Mouse (Mus musculus) megakaryocyte progenitor cell, adult 5-6 weeks (primary cell): Measurements from ENCODE around the gene Oas1e. TPM values are rescaled to one million over a fixed set of nuclear protein-coding genes. Genes with fewer than 3 reads are reported as not detected.
A peak's percentile ranks its signal among the peaks of the same experiment; 100 is the strongest.
"Not testable (repeated sequence)": the region's sequence is repeated elsewhere in the genome, so short reads cannot be mapped to it uniquely, and the experiment has no call there.

Experiments
- ATAC-seq: replicated peaks from 2 replicates; pipeline ENCODE4 v1.8.0; 2016; ENCODE audit warnings: mild to moderate bottlenecking, moderate TSS enrichment, inconsistent platforms; ENCODE audit not compliant: poor library complexity
- total RNA-seq, 2 experiments: library from RNA; stranded (forward) in 1 of 2; stranded (reverse) in 1 of 2; fragments of 157-497, 149-512 nt in 1 of 2; fragments of 200-1000 nt in 1 of 2; gene quantifications; 2 replicates each; pipeline versions ENCODE4 v1.2.3 to v1.2.4; 2015 to 2017

Oas1e gene
- not detected in 2 replicates for total RNA-seq (2015)
- not detected in 2 replicates for total RNA-seq (2017)

DNA sequence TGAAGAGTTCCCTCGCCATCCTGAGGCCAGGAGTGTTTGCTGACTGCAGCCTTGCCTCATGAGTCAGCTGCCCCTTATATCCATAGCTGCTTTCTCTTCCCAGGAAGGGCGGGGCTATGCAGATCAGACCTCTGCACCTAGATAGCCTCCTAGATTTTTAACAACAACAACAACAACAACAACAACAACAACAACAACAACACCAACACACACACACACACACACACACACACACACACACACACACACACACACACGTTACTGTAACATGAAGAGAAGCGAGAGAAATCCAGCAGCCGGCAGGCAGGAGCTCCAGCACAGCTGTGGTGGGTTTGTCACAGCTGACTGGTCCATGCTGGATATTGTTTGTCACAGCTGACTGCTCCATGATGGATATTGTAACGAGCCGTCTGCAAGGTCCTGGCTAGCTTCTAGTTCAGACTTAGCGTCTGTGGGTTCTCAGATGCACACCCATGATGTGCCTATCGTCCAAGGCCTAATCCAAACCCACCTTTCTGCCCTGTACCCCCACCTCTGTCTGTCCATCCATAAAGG is at the start of gene Oas1e:
TSS of gene Oas1e (minus strand) at position 51 of the 555 bp plus-strand sequence.
- not testable (repeated sequence) for ATAC-seq

DNA sequence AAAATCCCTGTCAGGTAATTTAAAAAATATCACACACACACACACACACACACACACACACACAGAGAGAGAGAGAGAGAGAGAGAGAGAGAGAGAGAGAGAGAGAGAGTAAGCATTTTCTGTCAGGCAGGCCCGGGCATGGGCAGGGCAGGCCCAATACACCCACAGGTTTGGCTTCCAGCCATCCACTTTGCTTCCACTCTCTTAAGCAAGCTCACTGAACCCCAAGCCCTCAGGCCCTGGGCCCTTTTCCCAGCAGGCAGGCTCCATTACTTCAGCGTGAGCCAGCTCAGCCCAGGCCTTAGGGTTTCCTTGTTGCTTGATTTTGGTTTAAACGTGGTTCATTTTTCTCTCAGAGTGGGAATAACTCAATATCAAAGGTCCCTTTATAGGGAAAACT is 49.4 kb upstream of the Oas1e start:
- no peak for ATAC-seq

- ATAC-seq, result peak; percentile 84
These were observed 41.6 kb upstream of the Oas1e start for GRCm38 (mm10) chr5:120836731-120837585.

DNA sequence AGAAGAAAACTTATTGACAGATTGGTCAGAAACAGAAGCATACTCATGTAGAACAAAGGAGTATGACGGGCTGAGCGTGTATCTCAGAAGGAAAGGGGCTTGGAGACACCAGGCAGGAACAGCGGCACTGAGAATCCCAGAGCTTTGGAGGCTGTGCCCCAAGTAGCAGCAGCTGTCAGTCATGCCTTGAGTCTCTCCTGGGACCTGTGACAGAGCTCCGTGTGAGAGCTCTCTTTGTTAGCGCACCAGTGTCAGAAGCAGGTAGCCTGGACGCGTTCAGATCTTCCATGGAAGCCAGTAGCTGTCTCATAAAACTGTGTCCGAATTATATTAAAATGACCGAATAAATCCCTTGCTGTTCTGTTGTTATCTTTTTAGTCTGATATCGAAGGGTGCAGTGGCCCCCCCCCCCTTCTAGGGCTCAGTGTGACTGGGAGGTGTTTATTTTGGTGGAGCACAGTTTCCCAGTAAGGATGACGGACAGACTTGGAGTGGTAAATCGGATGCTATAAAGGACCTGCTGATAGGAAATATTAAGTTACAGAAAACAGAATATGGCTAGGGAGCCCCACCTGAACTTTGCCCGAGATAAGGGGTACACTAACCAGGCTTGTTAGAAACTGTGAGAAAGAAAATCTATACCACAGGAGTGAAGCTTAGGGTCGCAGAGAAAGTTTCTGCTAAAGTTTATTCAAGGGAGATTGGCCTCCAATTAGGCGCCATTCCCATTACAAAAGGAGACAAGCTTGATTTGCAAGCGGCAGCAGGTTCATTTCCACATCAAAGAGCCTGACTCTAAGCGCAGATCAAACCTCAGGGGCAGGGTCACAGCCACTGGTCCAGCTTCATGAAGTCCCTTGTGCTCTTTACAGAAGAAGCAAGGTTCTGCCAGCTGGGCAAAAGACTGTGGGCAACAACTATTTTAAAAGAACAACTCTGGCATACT is 38.3 kb upstream of the Oas1e start:
- no peak for ATAC-seq

- peak; percentile 69 for ATAC-seq
These were observed 35.7 kb upstream of the Oas1e start for GRCm38 (mm10) chr5:120831031-120831430.

GRCm38 (mm10) chr5:120818999-120819398 is 23.7 kb upstream of the Oas1e start:
- ATAC-seq, result no peak

GRCm38 (mm10) chr5:120815949-120816348 is 20.6 kb upstream of the Oas1e start:
- peak; percentile 64 for ATAC-seq

DNA sequence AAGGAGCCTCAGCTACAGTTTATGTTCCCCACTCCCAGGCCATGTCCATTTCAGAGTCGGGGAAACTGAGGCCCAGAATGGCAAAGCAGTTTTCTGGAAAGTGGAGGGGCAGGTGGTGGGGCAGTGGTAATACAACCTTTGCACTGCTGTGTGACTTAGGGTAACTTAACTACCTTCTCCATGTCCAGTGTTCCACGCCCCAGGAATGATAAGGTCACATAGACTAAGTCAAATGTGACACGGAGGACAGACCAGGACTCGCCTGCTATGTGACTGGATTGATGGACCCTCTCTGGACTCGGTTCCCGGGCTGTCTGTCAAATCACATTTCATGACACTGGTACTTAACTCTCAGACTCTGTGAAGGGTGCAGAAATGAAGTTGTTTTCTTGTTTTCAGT is 17.7 kb upstream of the Oas1e start:
- no peak for ATAC-seq

GRCm38 (mm10) chr5:120811951-120812819 is 16.9 kb upstream of the Oas1e start, which contains the start of gene Oas1c:
Oas1c (minus strand) TSS chr5:120812514.
- ATAC-seq, result peak; percentile 91

DNA sequence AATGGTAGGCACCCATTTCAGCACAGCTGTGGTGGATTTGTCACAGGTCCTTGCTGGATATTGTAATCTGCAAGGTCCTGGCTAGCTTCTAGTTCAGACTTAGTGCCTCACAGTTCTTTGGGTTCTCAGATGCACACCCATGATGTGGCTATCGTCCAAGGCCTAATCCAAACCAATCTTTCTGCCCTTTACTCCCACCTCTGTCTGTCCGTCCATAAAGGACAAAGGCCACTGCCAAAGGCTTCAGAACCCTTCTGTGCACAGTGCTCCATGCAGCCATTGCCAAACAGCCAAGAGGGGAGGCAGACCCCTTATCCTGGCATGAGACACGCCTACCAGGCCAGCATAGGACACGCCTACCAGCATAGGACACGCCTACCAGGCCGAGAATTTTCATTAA is 13.8 kb upstream of the Oas1e start:
- no peak for ATAC-seq

- ATAC-seq, result peak; percentile 61
These were observed 11.1 kb upstream of the Oas1e start for GRCm38 (mm10) chr5:120806458-120806857.

GRCm38 (mm10) chr5:120803596-120803995 is 8.3 kb upstream of the Oas1e start:
- ATAC-seq, result no peak

GRCm38 (mm10) chr5:120798943-120799342 is 3.6 kb upstream of the Oas1e start:
- ATAC-seq, result peak; percentile 52

- ATAC-seq, result peak; percentile 55
These were observed 2.8 kb upstream of the Oas1e start for GRCm38 (mm10) chr5:120798147-120798546.

DNA sequence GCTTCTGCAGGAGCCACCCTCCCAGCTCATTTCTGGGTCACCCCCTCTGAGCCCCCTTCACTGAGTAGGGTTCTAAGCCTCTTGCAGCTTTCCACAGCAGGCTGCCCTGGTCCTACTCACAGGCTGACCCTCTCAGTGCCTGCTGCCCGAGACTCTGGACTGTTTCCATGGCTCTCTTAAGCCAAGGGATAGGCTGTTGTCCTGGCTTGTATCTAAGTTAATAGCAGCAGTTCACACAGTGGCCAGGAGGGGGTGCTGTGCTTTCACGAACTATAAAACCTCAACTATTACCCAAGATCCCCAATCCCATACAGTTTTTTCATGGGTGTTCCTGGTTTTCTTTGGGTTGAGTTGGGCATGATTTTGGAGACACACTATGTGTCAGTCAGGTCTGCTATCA is 2.3 kb downstream of the Oas1e start:
- peak; percentile 78 for ATAC-seq

DNA sequence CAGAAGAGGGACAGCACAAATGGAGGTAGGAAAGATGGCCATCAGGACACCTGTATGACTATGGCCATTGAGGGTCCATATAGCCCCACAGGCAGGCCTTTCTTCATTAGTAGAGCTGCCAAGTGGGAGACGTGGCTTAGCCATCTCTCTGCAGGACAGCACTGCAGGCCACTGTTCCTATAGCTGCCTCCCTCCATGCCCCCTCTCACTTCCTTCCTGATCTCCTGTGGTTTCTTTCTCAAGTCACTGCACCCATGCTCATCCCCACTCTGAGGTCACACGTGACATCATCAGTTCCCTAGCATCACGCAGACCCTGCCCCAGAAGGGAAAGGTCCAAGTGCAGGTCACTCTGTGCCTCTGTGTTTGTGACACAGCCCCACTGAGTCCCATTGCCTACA is 8.3 kb downstream of the Oas1e start:
- peak; percentile 70 for ATAC-seq

- no peak for ATAC-seq
These were observed 12.9 kb downstream of the Oas1e start for GRCm38 (mm10) chr5:120782446-120782845.

DNA sequence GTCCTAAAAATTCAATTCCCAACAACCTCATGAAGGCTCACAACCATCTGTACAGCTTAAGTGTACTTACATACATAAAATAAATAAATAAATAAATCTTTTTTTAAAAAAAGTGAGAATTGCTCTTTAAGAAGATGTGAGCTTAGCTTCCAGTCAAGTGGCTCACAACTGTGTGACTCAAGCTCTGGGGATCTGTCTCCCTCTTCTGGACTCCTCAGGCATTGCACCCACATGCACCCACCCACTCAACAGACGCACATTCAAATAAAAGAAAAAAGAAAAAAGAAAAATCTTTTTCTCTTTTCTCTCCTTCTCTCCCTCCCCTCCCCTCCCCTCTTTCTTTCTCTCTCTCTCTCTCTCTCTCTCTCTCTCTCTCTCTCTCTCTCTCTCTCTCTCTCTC is 13.7 kb downstream of the Oas1e start:
- ATAC-seq, result 0 out of 2 replicates have a peak, but pooled peaks have one; percentile 31

DNA sequence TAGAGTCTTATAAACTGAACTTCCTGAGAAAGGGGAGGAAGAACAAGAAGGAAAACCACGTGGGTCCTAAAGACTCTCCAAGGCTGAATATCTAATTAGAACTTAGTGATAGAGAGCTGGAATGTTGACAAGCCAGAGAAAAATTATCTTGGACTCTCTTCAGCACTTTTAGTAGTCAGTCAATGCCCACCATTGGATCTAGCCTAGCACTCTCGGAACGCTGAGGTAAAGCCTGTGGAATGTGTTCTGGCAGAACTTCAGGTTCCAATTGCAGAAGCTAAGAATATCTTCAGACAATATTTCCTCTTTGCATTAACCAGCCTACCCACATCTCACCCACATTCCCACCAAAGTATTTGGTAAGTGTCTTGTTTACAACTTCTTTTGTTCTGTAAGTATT is 15.4 kb downstream of the Oas1e start:
- no peak for ATAC-seq

DNA sequence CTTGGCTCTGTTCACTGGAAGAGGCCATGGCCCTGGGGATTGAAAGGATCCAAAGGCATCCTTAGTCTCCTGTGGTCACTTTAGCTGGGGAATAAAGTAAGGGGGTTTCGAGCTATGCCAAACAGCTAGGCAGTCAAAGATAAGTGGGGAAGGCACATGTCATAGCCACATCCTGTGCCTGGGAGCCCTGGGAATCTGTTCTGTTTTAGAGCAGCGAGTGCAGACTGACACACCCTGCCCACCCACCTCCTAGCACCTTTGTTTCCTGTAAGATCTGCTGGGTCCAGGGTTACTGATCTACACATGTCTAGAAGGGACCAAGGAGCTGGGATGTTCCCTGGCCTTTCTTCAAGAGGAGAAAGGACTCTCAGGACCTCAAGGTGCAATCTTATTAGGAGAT is 16.4 kb downstream of the Oas1e start:
- no peak for ATAC-seq
